Mouse (Mus musculus) MEL (cell line): ENCODE data around the gene Cd164l2. TPM values are rescaled to one million over a fixed set of nuclear protein-coding genes. Genes with fewer than 3 reads are reported as not detected.

Source experiments
- DNase-seq: peaks from one replicate; pipeline ENCODE4 v3.0.0; 2011; ENCODE audit warnings: low read depth, low spot score
- H3K27ac ChIP-seq: 2 replicates; pipeline ENCODE4 v1.5.1; 2012; ENCODE audit warnings: low read depth, mild to moderate bottlenecking, control low read depth, low read length, moderate library complexity; ENCODE audit not compliant: control insufficient read depth
- H3K27me3 ChIP-seq, 2 experiments: fragments of 150-350 bp in 1 of 2; sonication (generic) in 1 of 2; 2 replicates each; pipeline ENCODE4 v1.6.1; 2012; ENCODE audit warnings: low read length in 2 of 2, mild to moderate bottlenecking in 2 of 2, improper control_type of control experiment in 1 of 2, moderate library complexity in 1 of 2; ENCODE audit not compliant: insufficient read depth in 2 of 2, control insufficient read depth in 1 of 2
- H3K36me3 ChIP-seq, 2 experiments: 2 replicates each; pipeline ENCODE4 v1.6.1; 2012 to 2014; ENCODE audit warnings: low read length in 2 of 2, improper control_type of control experiment in 1 of 2, inconsistent platforms in 1 of 2, mild to moderate bottlenecking in 1 of 2; ENCODE audit not compliant: insufficient read depth in 2 of 2, control insufficient read depth in 1 of 2
- H3K4me1 ChIP-seq, 2 experiments: fragments of 150-350 bp in 1 of 2; sonication (generic) in 1 of 2; 2 replicates each; pipeline ENCODE4 v1.6.1; 2012; ENCODE audit warnings: low read length in 2 of 2, improper control_type of control experiment in 1 of 2, mild to moderate bottlenecking in 1 of 2; ENCODE audit not compliant: insufficient read depth in 2 of 2, control insufficient read depth in 1 of 2
- H3K4me3 ChIP-seq, 2 experiments: fragments of 150-350 bp in 1 of 2; sonication (generic) in 1 of 2; 2 replicates each; pipeline ENCODE4 v1.5.1; 2012; ENCODE audit warnings: low read depth in 2 of 2, low read length in 2 of 2, mild to moderate bottlenecking in 2 of 2, moderate library complexity in 2 of 2, control low read depth in 1 of 2, improper control_type of control experiment in 1 of 2; ENCODE audit not compliant: control insufficient read depth in 1 of 2, insufficient read depth in 1 of 2
- H3K79me2 ChIP-seq: 2 replicates; pipeline ENCODE4 v1.6.1; 2012; ENCODE audit warnings: mild to moderate bottlenecking, low read length, moderate library complexity; ENCODE audit not compliant: control insufficient read depth, poor library complexity, insufficient read depth
- H3K9ac ChIP-seq: 2 replicates; pipeline ENCODE4 v1.6.1; 2012; ENCODE audit warnings: low read depth, mild to moderate bottlenecking, control low read depth, low read length, moderate library complexity; ENCODE audit not compliant: control insufficient read depth, poor library complexity, severe bottlenecking
- H3K9me3 ChIP-seq: fragments of 150-350 bp; sonication (generic); replicated peaks from 2 replicates; pipeline ENCODE4 v1.6.1; 2012; ENCODE audit warnings: mild to moderate bottlenecking, low read length, improper control_type of control experiment, moderate library complexity; ENCODE audit not compliant: insufficient read depth
- BHLHE40 ChIP-seq: IDR thresholded peaks from 2 replicates; pipeline ENCODE4 v1.6.1; 2012; ENCODE audit warnings: low read depth, mild to moderate bottlenecking, inconsistent platforms, low read length, improper control_type of control experiment, borderline replicate concordance
- CHD1 ChIP-seq: IDR thresholded peaks from 2 replicates; pipeline ENCODE4 v1.6.1; 2012; ENCODE audit warnings: low read depth, mild to moderate bottlenecking, inconsistent platforms, low read length, improper control_type of control experiment
- E2F4 ChIP-seq: IDR thresholded peaks from 2 replicates; pipeline ENCODE4 v1.6.1; 2011; ENCODE audit warnings: low read depth, low read length, improper control_type of control experiment, borderline replicate concordance
- EP300 ChIP-seq, 2 experiments: IDR thresholded peaks; 2 replicates each; pipeline ENCODE4 v1.6.1; 2011; ENCODE audit warnings: improper control_type of control experiment in 2 of 2, low read length in 2 of 2, low read depth in 1 of 2, mild to moderate bottlenecking in 1 of 2
- GABPA ChIP-seq: IDR thresholded peaks from 2 replicates; pipeline ENCODE4 v1.6.1; 2012; ENCODE audit warnings: low read depth, mild to moderate bottlenecking, inconsistent platforms, low read length, improper control_type of control experiment, moderate library complexity
- GATA1 ChIP-seq: IDR thresholded peaks from 2 replicates; pipeline ENCODE4 v1.6.1; 2011; ENCODE audit warnings: low read depth, low read length, improper control_type of control experiment
- HCFC1 ChIP-seq: IDR thresholded peaks from 2 replicates; pipeline ENCODE4 v1.6.1; 2012; ENCODE audit warnings: low read depth, mild to moderate bottlenecking, inconsistent platforms, low read length, improper control_type of control experiment, moderate library complexity
- JUND ChIP-seq: IDR thresholded peaks from 2 replicates; pipeline ENCODE4 v1.6.1; 2011; ENCODE audit warnings: low read depth, mild to moderate bottlenecking, improper control_type of control experiment, low read length
- MAX ChIP-seq: IDR thresholded peaks from 2 replicates; pipeline ENCODE4 v1.6.1; 2011; ENCODE audit warnings: low read length, improper control_type of control experiment
- MEF2A ChIP-seq: IDR thresholded peaks from 2 replicates; pipeline ENCODE4 v1.6.1; 2014; ENCODE audit warnings: low read depth, mild to moderate bottlenecking, inconsistent platforms, low read length, improper control_type of control experiment; ENCODE audit not compliant: poor library complexity, insufficient replicate concordance, severe bottlenecking; ENCODE audit errors: extremely low read depth
- MYB ChIP-seq: IDR thresholded peaks from 2 replicates; pipeline ENCODE4 v1.6.1; 2011; ENCODE audit warnings: mild to moderate bottlenecking, low read depth, low read length, improper control_type of control experiment
- MYC ChIP-seq: IDR thresholded peaks from 2 replicates; pipeline ENCODE4 v1.6.1; 2011; ENCODE audit warnings: low read depth, mild to moderate bottlenecking, low read length, improper control_type of control experiment, moderate library complexity
- NELFE ChIP-seq: IDR thresholded peaks from 2 replicates; pipeline ENCODE4 v1.6.1; 2011; ENCODE audit warnings: low read depth, low read length, improper control_type of control experiment
- NRF1 ChIP-seq: IDR thresholded peaks from 2 replicates; pipeline ENCODE4 v1.6.1; 2014; ENCODE audit warnings: low read depth, mild to moderate bottlenecking, inconsistent platforms, low read length, improper control_type of control experiment, moderate library complexity; ENCODE audit not compliant: poor library complexity, insufficient read depth, severe bottlenecking
- POLR2A ChIP-seq, 2 experiments: IDR thresholded peaks; 2 replicates each; pipeline ENCODE4 v1.6.1; 2011 to 2012; ENCODE audit warnings: low read length in 2 of 2, mild to moderate bottlenecking in 2 of 2, control low read depth in 1 of 2, improper control_type of control experiment in 1 of 2, low read depth in 1 of 2, moderate library complexity in 1 of 2; ENCODE audit not compliant: control insufficient read depth in 1 of 2, insufficient read depth in 1 of 2, poor library complexity in 1 of 2
- POLR2AphosphoS2 ChIP-seq: IDR thresholded peaks from 2 replicates; pipeline ENCODE4 v1.6.1; 2011; ENCODE audit warnings: low read length, improper control_type of control experiment
- RAD21 ChIP-seq: IDR thresholded peaks from 2 replicates; pipeline ENCODE4 v1.6.1; 2011; ENCODE audit warnings: mild to moderate bottlenecking, low read depth, low read length, improper control_type of control experiment
- RCOR1 ChIP-seq: IDR thresholded peaks from 2 replicates; pipeline ENCODE4 v1.6.1; 2012; ENCODE audit warnings: low read depth, mild to moderate bottlenecking, inconsistent platforms, low read length, improper control_type of control experiment
- SIN3A ChIP-seq: IDR thresholded peaks from 2 replicates; pipeline ENCODE4 v1.6.1; 2012; ENCODE audit warnings: low read length, improper control_type of control experiment, inconsistent platforms
- SMC3 ChIP-seq: IDR thresholded peaks from 2 replicates; pipeline ENCODE4 v1.6.1; 2011; ENCODE audit warnings: low read depth, low read length, improper control_type of control experiment
- UBTF ChIP-seq: IDR thresholded peaks from 2 replicates; pipeline ENCODE4 v1.6.1; 2012; ENCODE audit warnings: low read depth, mild to moderate bottlenecking, inconsistent platforms, low read length, improper control_type of control experiment, moderate library complexity, borderline replicate concordance; ENCODE audit not compliant: insufficient read depth
- USF2 ChIP-seq, 2 experiments: IDR thresholded peaks; 2 replicates each; pipeline ENCODE4 v1.6.1; 2011 to 2012; ENCODE audit warnings: improper control_type of control experiment in 2 of 2, low read length in 2 of 2, borderline replicate concordance in 1 of 2, inconsistent platforms in 1 of 2, low read depth in 1 of 2, mild to moderate bottlenecking in 1 of 2; ENCODE audit not compliant: insufficient read depth in 1 of 2
- ZKSCAN1 ChIP-seq: IDR thresholded peaks from 2 replicates; pipeline ENCODE4 v1.6.1; 2012; ENCODE audit warnings: low read depth, mild to moderate bottlenecking, inconsistent platforms, low read length, improper control_type of control experiment, moderate library complexity
- ZMIZ1 ChIP-seq: IDR thresholded peaks from 2 replicates; pipeline ENCODE4 v1.6.1; 2012; ENCODE audit warnings: low read depth, mild to moderate bottlenecking, inconsistent platforms, low read length, improper control_type of control experiment, moderate library complexity
- polyA plus RNA-seq, 2 experiments: library from polyadenylated mRNA; stranded (reverse) in 1 of 2; unstranded in 1 of 2; fragments of >175 nt in 1 of 2; fragments of >200 nt in 1 of 2; gene quantifications; 2 replicates each; pipeline versions ENCODE4 v1.2.1 to v1.2.4; 2012; ENCODE audit warnings: low replicate concordance in 2 of 2, low read depth in 1 of 2; ENCODE audit not compliant: insufficient read length in 2 of 2, insufficient read depth in 1 of 2, missing spikeins in 1 of 2
- total RNA-seq: library from RNA; depleted of rRNA; stranded (reverse); fragments of 300-350 nt; gene quantifications from 2 replicates; pipeline ENCODE4 v1.2.3, GENCODE M21; 2012

The Cd164l2 gene
- total and polyA plus RNA-seq, 3 experiments, result not detected

GRCm38 (mm10) chr4:133221701-133222100, 9.8 kb downstream of the Cd164l2 start:
- no peaks in the 10 kb centered on the region for H3K27me3 ChIP-seq
- no peak for DNase-seq
- H3K4me1 ChIP-seq, result peaks cover 10 to 19% of the 10 kb centered on the region in 2 experiments
- no peak overlapping the region for H3K27ac ChIP-seq
- H3K79me2 ChIP-seq, result no peaks in the 10 kb centered on the region
- H3K36me3 ChIP-seq, result peaks cover 0 to 14% of the 10 kb centered on the region in 2 experiments; a peak in 2 of 4 replicates
- no peaks in the 10 kb centered on the region for H3K9me3 ChIP-seq
- H3K4me3 ChIP-seq, result no peak overlapping the region
- TF ChIP-seq SIN3A (no peak), GABPA (no peak), NELFE (no peak), MAX (no peak), MYB (no peak)
- H3K9ac ChIP-seq, result no peak overlapping the region

GRCm38 (mm10) chr4:133223875-133224274, 11.9 kb downstream of the Cd164l2 start:
- peaks cover 6 to 7% of the 10 kb centered on the region in 2 experiments for H3K4me1 ChIP-seq
- no peak for TF ChIP-seq POLR2A (IDR thresholded peaks at IDR 0.05; ENCODE audit: control insufficient read depth in 1 of 2, insufficient read depth in 1 of 2, low read depth in 1 of 2, low read length in 2 of 2, poor library complexity in 1 of 2)
- no peak for TF ChIP-seq BHLHE40
- TF ChIP-seq USF2 (IDR thresholded peaks at IDR 0.05; ENCODE audit: borderline replicate concordance in 1 of 2, insufficient read depth in 1 of 2, low read depth in 1 of 2, low read length in 2 of 2), result no peak
- TF ChIP-seq ZKSCAN1, result no peak
- TF ChIP-seq POLR2AphosphoS2, result no peak
- TF ChIP-seq SMC3, result no peak
- TF ChIP-seq GABPA, result no peak
- TF ChIP-seq RAD21, result no peak
- TF ChIP-seq, all 39 proteins: peak for 0
- H3K9ac ChIP-seq, result no peak overlapping the region
- peaks cover 0 to 5% of the 10 kb centered on the region in 2 experiments; a peak in 2 of 4 replicates for H3K36me3 ChIP-seq
- no peaks in the 10 kb centered on the region for H3K27me3 ChIP-seq
- no peak for DNase-seq
- H3K4me3 ChIP-seq, result no peak overlapping the region
- no peaks in the 10 kb centered on the region for H3K79me2 ChIP-seq
- H3K9me3 ChIP-seq, result no peaks in the 10 kb centered on the region
- no peak overlapping the region for H3K27ac ChIP-seq

- Histone ChIP-seq H3K4me1 (no peaks in the 10 kb centered on the region), H3K79me2 (no peaks in the 10 kb centered on the region), H3K4me3 (no peak overlapping the region), H3K9me3 (no peaks in the 10 kb centered on the region), H3K27me3 (no peaks in the 10 kb centered on the region), H3K36me3 (no peaks in the 10 kb centered on the region), H3K9ac (no peak overlapping the region), H3K27ac (no peak overlapping the region)
- no peak for TF ChIP-seq MYC
- TF ChIP-seq MEF2A, result no peak
- no peak for TF ChIP-seq HCFC1
- no peak for TF ChIP-seq ZMIZ1
- no peak for TF ChIP-seq E2F4
- TF ChIP-seq EP300 (IDR thresholded peaks at IDR 0.05; ENCODE audit: low read depth in 1 of 2, low read length in 2 of 2), result no peak
- TF ChIP-seq UBTF, result no peak
- TF ChIP-seq GATA1, result no peak
- TF ChIP-seq SMC3, result no peak
- TF ChIP-seq RCOR1, result no peak
- no peak for TF ChIP-seq MAX
- TF ChIP-seq CHD1, result no peak
- TF ChIP-seq NRF1, result no peak
- TF ChIP-seq BHLHE40, result no peak
- TF ChIP-seq JUND, result no peak
- no peak for DNase-seq
These were observed 14.1 kb downstream of the Cd164l2 start for GRCm38 (mm10) chr4:133226073-133226472.
